ENCODE assay signal across 8 mouse cellular contexts in the genomic region with DNA sequence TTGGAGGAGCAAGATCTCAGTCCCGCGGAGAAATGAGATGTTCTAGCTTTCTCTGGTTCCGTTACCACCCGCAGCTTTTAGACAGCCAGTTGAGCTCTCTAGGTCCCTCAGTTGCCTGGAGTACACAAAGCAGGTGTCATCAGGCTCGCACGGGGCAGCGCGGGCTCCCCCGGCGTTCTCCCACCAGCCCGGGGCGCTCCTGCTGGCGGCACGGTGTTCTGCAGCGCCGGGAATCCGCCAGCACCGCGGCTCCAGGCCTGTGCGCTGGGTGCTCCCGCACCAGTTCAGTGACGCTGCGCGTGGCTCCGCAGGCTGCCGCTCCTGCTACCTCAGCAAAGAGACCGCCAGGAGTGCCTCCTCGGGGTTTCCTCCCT. TPM values are rescaled to one million over a fixed set of nuclear protein-coding genes. Genes with fewer than 3 reads are reported as not detected.
A peak's percentile ranks its signal among the peaks of the same experiment; 100 is the strongest.
DNase-seq lines count a peak whose midpoint lies in the region; ATAC-seq lines count a peak whose summit lies in the region.

A gene (minus strand): TSS at position 235 of the 374 bp plus-strand sequence.

- under 1% methylated on average over 25 of the region's 28 CpGs for WGBS in heart, embryonic 11.5 days (ENCODE audit: insufficient replicate concordance)
- under 1% methylated on average over 28 of the region's 28 CpGs for WGBS in forebrain, embryonic 12.5 days
- under 1% methylated on average over 28 of the region's 28 CpGs for WGBS in intestine, embryonic 15.5 days

- DNase-seq in heart, postnatal 25 days (ENCODE audit: low spot score) = no peak
- DNase-seq in adrenal gland, postnatal 25 days = peak; percentile 35
- DNase-seq in liver = peak; percentile 10
- peak; percentile 80 to 85 for DNase-seq in right cerebral cortex, adult 2 months (ENCODE audit: low spot score in 2 of 2)
- no peak for DNase-seq in thymus, postnatal 36 days

- peak within 1 kb of the TSS; percentile 65 for H3K4me3 ChIP-seq in heart, embryonic 11.5 days (ENCODE audit: low read depth, low read length)
- peak within 1 kb of the TSS; percentile 79 for H3K4me3 ChIP-seq in forebrain, embryonic 12.5 days (replicated peaks)
- peak within 1 kb of the TSS; percentile 57 for H3K4me3 ChIP-seq in intestine, embryonic 15.5 days (replicated peaks)

- peak within 1 kb of the TSS; percentile 100 for H3K4me2 ChIP-seq in heart, embryonic 11.5 days
- H3K4me2 ChIP-seq in forebrain, embryonic 12.5 days = peak within 1 kb of the TSS; percentile 89
- peak within 1 kb of the TSS; percentile 97 for H3K4me2 ChIP-seq in intestine, embryonic 15.5 days (replicated peaks)

- H3K4me1 ChIP-seq in heart, embryonic 11.5 days (ENCODE audit: control insufficient read depth, insufficient read depth, low read length) = peaks cover 2% of the 10 kb centered on the region; the same call in 1 of the 2 replicates
- peaks cover 17% of the 10 kb centered on the region for H3K4me1 ChIP-seq in forebrain, embryonic 12.5 days
- H3K4me1 ChIP-seq in intestine, embryonic 15.5 days (replicated peaks) = 0 out of 2 replicates have a peak, but pooled peaks cover 9% of the 10 kb centered on the region

- no peaks in the 10 kb centered on the region for H3K36me3 ChIP-seq in heart, embryonic 11.5 days (ENCODE audit: control insufficient read depth, insufficient read depth, low read length)
- no peaks in the 10 kb centered on the region for H3K36me3 ChIP-seq in forebrain, embryonic 12.5 days (replicated peaks)
- no peaks in the 10 kb centered on the region for H3K36me3 ChIP-seq in intestine, embryonic 15.5 days

- peaks cover 35% of the 10 kb centered on the region for H3K27me3 ChIP-seq in heart, embryonic 11.5 days (ENCODE audit: control insufficient read depth, insufficient read depth, low read length)
- H3K27me3 ChIP-seq in forebrain, embryonic 12.5 days = peaks cover 18% of the 10 kb centered on the region
- peaks cover 15% of the 10 kb centered on the region for H3K27me3 ChIP-seq in intestine, embryonic 15.5 days (replicated peaks)

- peak within 1 kb of the TSS; percentile 63 for H3K9ac ChIP-seq in heart, embryonic 11.5 days (ENCODE audit: low read depth, low read length)
- H3K9ac ChIP-seq in forebrain, embryonic 12.5 days = peak within 1 kb of the TSS; percentile 84
- peak within 1 kb of the TSS; percentile 51 for H3K9ac ChIP-seq in intestine, embryonic 15.5 days

- intact Hi-C loops in heart, postnatal 25 days (cut with DNase I) = no loop called here

- H3K27ac ChIP-seq in heart, embryonic 11.5 days (ENCODE audit: low read depth, low read length) = no peak within 1 kb of the TSS
- H3K27ac ChIP-seq in forebrain, embryonic 12.5 days = peak within 1 kb of the TSS; percentile 85
- peak within 1 kb of the TSS; percentile 13; the same call in 1 of the 2 replicates for H3K27ac ChIP-seq in intestine, embryonic 15.5 days

- no peaks in the 10 kb centered on the region for H3K9me3 ChIP-seq in heart, embryonic 11.5 days (replicated peaks; ENCODE audit: control insufficient read depth, low read length)
- no peaks in the 10 kb centered on the region for H3K9me3 ChIP-seq in forebrain, embryonic 12.5 days
- H3K9me3 ChIP-seq in intestine, embryonic 15.5 days = no peaks in the 10 kb centered on the region

- peak; percentile 76 for ATAC-seq in heart, embryonic 11.5 days (replicated peaks; ENCODE audit: insufficient number of reproducible peaks, low FRiP score, low TSS enrichment)
- peak; percentile 92 for ATAC-seq in forebrain, embryonic 12.5 days (ENCODE audit: low FRiP score)
- peak; percentile 91 for ATAC-seq in intestine, embryonic 15.5 days

RNA-seq across cellular contexts. Expression of the gene that starts here (rescaled TPM):
- polyA plus RNA-seq in heart, embryonic 11.5 days (2014; fragmentation: Nextera tagmentation; extraction: Ambion mirVana) = 0.13 and 0.25 TPM in 2 replicates
- total RNA-seq in heart, postnatal 25 days (2021) = not detected
- 0.09 TPM in 1 of 2 replicates, not detected in the other for total RNA-seq in adrenal gland, postnatal 25 days (2021)
- 5.4 and 8.3 TPM in 2 replicates for polyA plus RNA-seq in forebrain, embryonic 12.5 days (2016; fragmentation: Nextera tagmentation; extraction: Ambion mirVana)
- 1.0 and 1.3 TPM in 2 replicates for polyA plus RNA-seq in intestine, embryonic 15.5 days (2015; fragmentation: Nextera tagmentation; extraction: Ambion mirVana)

Comparison
In these comparisons a context has a peak if more than half of its experiments do, and no peak if none do; other contexts are left out.
1. Peak in ATAC-seq, H3K4me3 ChIP-seq, H3K9ac ChIP-seq and H3K4me2 ChIP-seq in heart, embryonic 11.5 days; RNA of the gene not detected or under 1 TPM.
2. Peak in DNase-seq in adrenal gland, postnatal 25 days; RNA of the gene not detected or under 1 TPM.
3. DNase-seq: peak in liver (single experiment) and right cerebral cortex, adult 2 months (2 of 2); none in heart, postnatal 25 days (single experiment) and thymus, postnatal 36 days (0 of 2).
4. Peak in every context shown above with its lines, with median percentiles within 50 percentile points of each other: ATAC-seq, H3K4me2 ChIP-seq, H3K4me3 ChIP-seq and H3K9ac ChIP-seq.